Mouse (Mus musculus) limb, embryonic 14.5 days (tissue): Measurements from ENCODE around the gene Ncam1. TPM values are rescaled to one million over a fixed set of nuclear protein-coding genes. Genes with fewer than 3 reads are reported as not detected.

Source experiments
- ATAC-seq: fragments of 200-750 bp; cut with Nextera tagmentation; 2 replicates; pipeline ENCODE4 v1.8.0; 2017; ENCODE audit warnings: low read depth, moderate number of reproducible peaks, moderate TSS enrichment; ENCODE audit not compliant: low FRiP score
- DNase-seq: peaks from one replicate; pipeline ENCODE4 v3.0.0-alpha.2; 2015; ENCODE audit warnings: low spot score
- H3K27ac ChIP-seq: fragments of 300-500 bp; sonication (generic); replicated peaks from 2 replicates; pipeline ENCODE4 v1.5.1; 2014; ENCODE audit warnings: low read depth, mild to moderate bottlenecking, low read length, moderate library complexity, mixed read lengths
- H3K27me3 ChIP-seq: fragments of 300-500 bp; sonication (generic); 2 replicates; pipeline ENCODE4 v1.6.1; 2014; ENCODE audit warnings: low read length, mixed read lengths; ENCODE audit not compliant: control insufficient read depth, insufficient read depth
- H3K36me3 ChIP-seq: fragments of 300-500 bp; sonication (generic); 2 replicates; pipeline ENCODE4 v1.6.1; 2014; ENCODE audit warnings: mild to moderate bottlenecking, low read length, moderate library complexity, mixed read lengths; ENCODE audit not compliant: control insufficient read depth, insufficient read depth
- H3K4me1 ChIP-seq: fragments of 300-500 bp; sonication (generic); 2 replicates; pipeline ENCODE4 v1.6.1; 2014; ENCODE audit warnings: antibody characterized with exemption, low read length, mixed read lengths; ENCODE audit not compliant: control insufficient read depth, insufficient read depth
- H3K4me2 ChIP-seq: fragments of 300-500 bp; sonication (generic); replicated peaks from 2 replicates; pipeline ENCODE4 v1.6.1; 2014; ENCODE audit warnings: low read depth, mild to moderate bottlenecking, low read length, moderate library complexity; ENCODE audit not compliant: severe bottlenecking
- H3K4me3 ChIP-seq: fragments of 300-500 bp; sonication (generic); replicated peaks from 2 replicates; pipeline ENCODE4 v1.5.1; 2014; ENCODE audit warnings: low read length
- H3K9ac ChIP-seq: fragments of 300-500 bp; sonication (generic); 2 replicates; pipeline ENCODE4 v1.6.1; 2014; ENCODE audit warnings: mild to moderate bottlenecking, low read depth, low read length, moderate library complexity; ENCODE audit not compliant: severe bottlenecking
- H3K9me3 ChIP-seq: fragments of 300-500 bp; sonication (generic); 2 replicates; pipeline ENCODE4 v1.6.1; 2016; ENCODE audit warnings: low read length; ENCODE audit not compliant: control insufficient read depth
- POLR2A ChIP-seq: fragments of 200-500 bp; IDR thresholded peaks from 2 replicates; pipeline ENCODE4 v1.8.0; 2012; ENCODE audit warnings: inconsistent platforms, mild to moderate bottlenecking, moderate library complexity, borderline replicate concordance; ENCODE audit not compliant: insufficient read depth, insufficient read length; ENCODE audit errors: extremely low read depth
- WGBS: fragments of 180-500 bp; shearing (Covaris S2); extraction: QIAGEN DNeasy Blood & Tissue Kit; methylation state at CpG from one replicate; pipeline ENCODE4 v1.1.7; 2014; 5-methylcytosine and 5-hydroxymethylcytosine counted together
- polyA plus RNA-seq, 2 experiments: library from polyadenylated mRNA; depleted of rRNA in 1 of 2; stranded (reverse) in 1 of 2; unstranded in 1 of 2; fragments of >200 nt; fragmentation: Nextera tagmentation in 1 of 2; extraction: Ambion mirVana in 1 of 2; gene quantifications; 2 replicates each; pipeline versions ENCODE4 v1.2.1 to v1.2.3; 2012 to 2014

The Ncam1 gene
- polyA plus RNA-seq, 2 experiments = 31.1 to 62.5 TPM

DNA sequence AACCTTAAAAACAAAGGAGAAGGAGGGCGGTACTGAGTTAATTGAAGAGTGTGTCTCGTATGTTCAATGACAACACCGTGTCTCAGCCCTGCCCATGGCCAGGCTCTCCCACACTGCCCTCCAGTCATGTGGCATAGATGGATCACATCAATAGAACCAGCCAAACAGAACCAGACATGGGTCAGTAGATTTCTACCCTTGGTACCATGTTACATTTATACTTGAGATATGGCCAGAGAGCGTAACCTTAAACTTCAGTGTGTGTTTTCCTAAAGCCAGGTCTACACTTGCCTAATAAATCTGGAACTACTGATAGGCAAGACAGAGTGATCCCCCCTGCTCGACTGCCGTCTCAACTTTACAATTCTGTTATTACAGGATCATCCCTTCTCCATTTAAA is 38.2 kb downstream of the Ncam1 start:
- no peak overlapping the region for H3K9ac ChIP-seq
- H3K27ac ChIP-seq = no peak overlapping the region
- H3K4me3 ChIP-seq = no peak overlapping the region
- 84% methylated on average over 6 of the region's 6 CpGs for WGBS
- H3K4me2 ChIP-seq = no peak overlapping the region
- TF ChIP-seq POLR2A = no peak
- DNase-seq (no peak), ATAC-seq (no peak)
- no peaks in the 10 kb centered on the region for H3K27me3 ChIP-seq
- no peaks in the 10 kb centered on the region for H3K9me3 ChIP-seq
- no peaks in the 10 kb centered on the region for H3K36me3 ChIP-seq
- H3K4me1 ChIP-seq = peaks cover 9% of the 10 kb centered on the region

DNA sequence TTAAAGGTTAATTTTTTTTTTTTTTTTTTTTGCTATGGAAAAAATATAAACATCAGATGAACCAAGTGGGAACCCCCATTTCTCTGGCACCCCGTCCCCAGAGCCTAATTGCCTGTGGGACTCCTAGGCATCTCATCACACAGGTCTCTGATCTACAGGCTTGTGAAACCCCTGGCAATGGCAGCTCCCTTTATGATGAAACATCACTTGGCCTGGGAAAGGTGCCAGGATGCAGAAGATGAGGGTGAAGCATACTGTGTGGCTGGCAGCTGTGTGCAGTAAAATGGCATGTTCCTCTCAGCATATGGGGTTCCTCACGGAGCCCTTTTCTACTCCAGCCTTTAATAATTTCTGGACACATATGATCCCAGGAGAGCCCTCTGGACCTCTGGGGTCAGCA is 40.3 kb downstream of the Ncam1 start:
- no peak for TF ChIP-seq POLR2A
- DNase-seq (peak; percentile 40), ATAC-seq (no peak)
- H3K36me3 ChIP-seq = no peaks in the 10 kb centered on the region
- WGBS = 21% methylated on average over 2 of the region's 2 CpGs
- H3K4me1 ChIP-seq = peaks cover 9% of the 10 kb centered on the region
- H3K4me3 ChIP-seq = no peak overlapping the region
- no peaks in the 10 kb centered on the region for H3K27me3 ChIP-seq
- H3K9me3 ChIP-seq = no peaks in the 10 kb centered on the region
- H3K27ac ChIP-seq = 0 out of 2 replicates have a peak overlapping the region, but pooled peaks have one; percentile 28
- H3K4me2 ChIP-seq = no peak overlapping the region
- H3K9ac ChIP-seq = no peak overlapping the region

GRCm38 (mm10) chr9:49757986-49758385 is 40.7 kb downstream of the Ncam1 start:
- no peak overlapping the region for H3K9ac ChIP-seq
- WGBS = 46% methylated on average over 12 of the region's 12 CpGs
- H3K4me2 ChIP-seq = 0 out of 2 replicates have a peak overlapping the region, but pooled peaks have one; percentile 15
- H3K27ac ChIP-seq = peak overlapping the region; percentile 38; the same call in 1 of the 2 replicates
- H3K4me1 ChIP-seq = peaks cover 9% of the 10 kb centered on the region
- no peaks in the 10 kb centered on the region for H3K36me3 ChIP-seq
- no peak for TF ChIP-seq POLR2A
- DNase-seq (no peak), ATAC-seq (no peak)
- no peak overlapping the region for H3K4me3 ChIP-seq
- H3K27me3 ChIP-seq = no peaks in the 10 kb centered on the region
- H3K9me3 ChIP-seq = no peaks in the 10 kb centered on the region

- Histone ChIP-seq H3K4me1 (peaks cover 10% of the 10 kb centered on the region), H3K27me3 (no peaks in the 10 kb centered on the region), H3K4me2 (no peak overlapping the region), H3K36me3 (no peaks in the 10 kb centered on the region), H3K9ac (no peak overlapping the region), H3K27ac (0 out of 2 replicates have a peak overlapping the region, but pooled peaks have one; percentile 38), H3K9me3 (no peaks in the 10 kb centered on the region), H3K4me3 (no peak overlapping the region)
- DNase-seq = no peak
- 72% methylated on average over 4 of the region's 4 CpGs for WGBS
- no peak for ATAC-seq
- no peak for TF ChIP-seq POLR2A
Observed at GRCm38 (mm10) chr9:49757582-49757981, 41.1 kb downstream of the Ncam1 start.

DNA sequence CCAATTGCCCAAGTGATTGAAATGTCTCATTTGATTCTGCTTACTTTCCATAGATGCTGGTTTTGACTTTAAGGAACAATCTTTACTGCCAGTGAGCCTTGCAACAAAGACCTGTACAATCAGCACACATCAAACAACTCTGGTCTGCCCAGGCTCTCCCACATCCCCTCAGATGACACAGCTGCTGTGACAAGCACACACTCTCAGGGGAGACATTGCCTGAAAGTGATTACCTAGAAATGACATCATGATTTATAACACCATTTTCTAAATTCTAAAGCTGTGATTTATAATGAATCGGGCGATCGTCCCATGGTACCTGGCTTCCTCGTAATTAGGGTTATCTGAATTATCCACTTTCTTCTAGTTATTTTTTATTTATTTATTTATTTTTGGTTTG is 42.0 kb downstream of the Ncam1 start:
- H3K4me3 ChIP-seq = no peak overlapping the region
- H3K9ac ChIP-seq = no peak overlapping the region
- no peak for ATAC-seq
- no peaks in the 10 kb centered on the region for H3K9me3 ChIP-seq
- H3K4me2 ChIP-seq = no peak overlapping the region
- H3K36me3 ChIP-seq = no peaks in the 10 kb centered on the region
- peaks cover 13% of the 10 kb centered on the region for H3K4me1 ChIP-seq
- H3K27me3 ChIP-seq = no peaks in the 10 kb centered on the region
- DNase-seq = no peak
- no peak for TF ChIP-seq POLR2A
- no peak overlapping the region for H3K27ac ChIP-seq
- 83% methylated on average over 4 of the region's 4 CpGs for WGBS

- H3K4me2 ChIP-seq = no peak overlapping the region
- no peak overlapping the region for H3K4me3 ChIP-seq
- 78% methylated on average over 4 of the region's 4 CpGs for WGBS
- TF ChIP-seq POLR2A = no peak
- H3K9ac ChIP-seq = no peak overlapping the region
- no peaks in the 10 kb centered on the region for H3K36me3 ChIP-seq
- ATAC-seq (no peak), DNase-seq (no peak)
- no peaks in the 10 kb centered on the region for H3K27me3 ChIP-seq
- H3K27ac ChIP-seq = no peak overlapping the region
- no peaks in the 10 kb centered on the region for H3K9me3 ChIP-seq
- H3K4me1 ChIP-seq = peaks cover 20% of the 10 kb centered on the region
Observed at GRCm38 (mm10) chr9:49755214-49755613, 43.5 kb downstream of the Ncam1 start.
